Mouse (Mus musculus) frontal cortex, postnatal 14 days (tissue): ENCODE results near the gene Scai.
"Not testable (repeated sequence)": the region's sequence is repeated elsewhere in the genome, so short reads cannot be mapped to it uniquely, and the experiment has no call there.

Experiments used
- DNase-seq, 2 experiments: peaks; one replicate each; pipeline ENCODE4 v3.0.0; 2022; ENCODE audit warnings: low spot score in 2 of 2

Scai gene

DNA sequence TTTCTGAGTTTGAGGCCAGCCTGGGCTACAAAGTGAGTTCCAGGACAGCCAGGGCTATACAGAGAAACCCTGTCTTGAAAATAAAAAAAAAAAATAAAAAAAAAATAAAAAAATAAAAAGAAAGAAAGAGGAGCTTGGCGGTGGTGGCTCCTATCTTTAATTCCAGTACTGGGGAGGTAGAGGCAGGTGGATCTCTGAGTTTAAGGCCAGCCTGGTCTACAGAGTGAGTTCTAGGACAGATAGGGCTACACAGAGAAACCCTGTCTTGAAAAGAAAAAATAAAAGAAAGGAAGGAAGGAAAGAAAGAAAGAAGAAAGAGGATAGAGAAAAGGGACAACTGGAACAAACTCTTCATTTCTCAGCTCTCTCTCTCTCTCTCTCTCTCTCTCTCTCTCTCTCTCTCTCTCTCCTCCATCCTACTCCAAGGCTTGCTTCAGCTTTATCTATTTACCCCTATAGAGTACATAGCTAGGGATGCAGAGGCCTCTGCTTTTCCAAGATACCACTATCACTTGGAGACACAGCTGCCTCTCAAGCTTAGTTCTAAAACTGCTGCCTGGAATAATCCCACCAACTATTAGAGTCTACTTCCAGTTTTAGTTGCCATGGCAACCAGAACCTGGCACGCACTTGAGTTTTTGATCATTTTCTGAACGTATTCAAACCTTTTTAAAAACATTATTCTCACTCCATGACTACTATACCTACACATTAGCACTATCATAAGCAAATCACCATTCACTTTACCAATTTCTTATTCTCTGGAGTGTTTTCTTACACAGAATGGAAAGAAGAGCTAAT is 60.8 kb downstream of the Scai start:
- no peak for DNase-seq

DNA sequence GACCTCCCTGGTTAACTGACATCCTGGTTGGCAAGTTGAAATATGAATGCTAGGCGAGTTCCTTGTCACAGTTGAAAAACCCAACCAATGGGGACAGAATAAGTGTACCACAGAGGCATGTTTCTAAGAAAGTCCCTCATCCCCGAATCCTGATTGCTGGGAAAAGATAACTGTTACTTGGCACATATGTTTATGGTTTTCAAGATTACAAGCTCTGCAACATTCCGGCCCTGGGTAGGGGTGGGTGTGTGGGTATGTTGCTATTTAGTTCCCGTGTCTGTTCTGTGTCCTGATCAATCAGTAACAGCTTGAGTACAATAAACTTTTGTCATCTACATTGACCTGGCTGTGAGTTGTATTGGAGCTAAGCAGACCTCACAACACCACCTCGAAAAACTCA is 66.4 kb downstream of the Scai start:
- no peak for DNase-seq

DNA sequence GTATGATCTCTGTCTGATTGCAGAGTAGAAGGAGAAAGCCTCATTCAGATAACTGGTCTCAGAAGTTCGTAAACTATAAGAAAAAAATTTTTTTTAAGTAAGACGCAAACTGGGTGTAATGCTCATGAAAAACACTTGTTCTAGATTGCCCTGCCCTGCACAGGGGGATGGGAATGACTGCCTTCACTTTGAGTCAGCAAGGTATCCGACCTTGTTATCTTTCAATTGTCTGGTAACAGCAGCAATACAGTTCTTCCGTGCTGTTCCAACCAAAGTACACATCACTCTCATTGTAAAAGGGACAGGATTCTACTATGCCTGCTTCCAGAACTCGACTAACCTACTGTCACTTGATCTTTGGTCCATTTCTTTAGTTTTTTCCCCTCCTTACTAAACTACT is 69.4 kb downstream of the Scai start:
- no peak for DNase-seq

DNA sequence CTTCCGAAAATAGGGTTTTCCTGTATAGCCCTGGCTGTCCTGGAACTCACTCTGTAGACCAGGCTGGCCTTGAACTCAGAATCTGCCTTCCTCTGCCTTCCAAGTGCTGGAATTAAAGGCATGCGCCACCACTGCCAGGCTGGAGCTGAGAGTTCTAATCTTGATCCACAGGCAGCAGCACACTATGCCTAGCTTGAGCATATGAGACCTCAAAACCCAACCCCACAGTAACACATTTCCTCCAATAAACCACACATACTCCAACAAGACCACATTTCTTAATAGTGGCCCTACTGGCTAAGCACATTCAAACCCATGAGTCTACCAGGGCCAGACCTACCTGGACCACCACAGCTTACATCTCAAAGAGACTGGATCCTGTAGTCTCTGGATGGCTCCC is 74.0 kb downstream of the Scai start:
- no peak for DNase-seq

DNA sequence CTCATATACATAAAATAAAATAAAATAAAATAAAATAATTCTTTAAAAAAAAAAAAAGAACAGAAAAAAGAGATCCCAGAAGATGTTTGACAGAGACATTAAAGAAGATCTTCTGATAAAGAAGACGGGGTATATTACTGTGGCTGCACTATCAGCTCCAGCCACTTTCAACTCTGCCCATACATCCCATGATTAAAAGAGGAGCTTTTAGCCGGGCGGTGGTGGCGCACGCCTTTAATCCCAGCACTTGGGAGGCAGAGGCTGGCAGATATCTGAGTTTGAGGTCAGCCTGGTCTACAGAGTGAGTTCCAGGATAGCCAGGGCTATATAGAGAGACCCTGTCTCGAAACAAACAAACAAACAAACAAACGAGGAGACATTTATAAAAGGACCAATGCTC is 76.4 kb downstream of the Scai start:
- no peak for DNase-seq

DNA sequence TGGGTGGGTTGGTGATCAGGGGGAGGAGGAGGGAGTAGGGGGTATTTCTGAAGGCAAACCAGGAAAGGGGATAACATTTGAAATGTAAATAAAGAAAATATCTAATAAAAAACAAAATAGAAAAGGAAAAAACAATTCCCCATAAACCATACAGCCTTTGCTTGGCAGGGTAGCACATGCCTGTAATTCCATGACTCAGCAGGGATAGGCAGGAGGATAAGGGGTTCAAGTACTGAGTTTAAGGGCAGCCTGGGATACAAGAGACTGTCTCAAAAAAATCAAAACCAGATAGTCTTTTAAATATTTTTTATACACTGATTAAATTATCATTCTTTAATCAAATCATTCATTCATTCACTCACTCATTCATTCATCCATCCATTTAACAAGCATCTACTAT is 80.0 kb downstream of the Scai start:
- DNase-seq, result no peak

DNA sequence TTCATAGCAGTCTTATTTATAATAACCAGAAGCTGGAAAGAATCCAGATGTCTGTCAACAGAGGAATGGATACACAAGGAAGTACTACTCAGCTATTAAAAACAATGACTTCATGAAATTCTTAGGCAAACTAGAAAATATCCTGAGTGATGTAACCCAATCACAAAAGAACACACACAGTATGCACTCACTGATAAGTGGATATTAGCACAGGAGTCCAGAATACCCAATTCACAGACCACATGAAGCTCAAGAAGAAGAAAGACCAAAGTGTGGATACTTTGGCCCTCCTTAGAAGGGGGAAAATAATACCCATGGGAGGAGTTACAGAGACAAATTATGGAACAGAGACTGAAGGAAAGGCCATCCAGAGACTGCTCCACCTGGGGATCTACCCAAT is 80.8 kb downstream of the Scai start:
- DNase-seq, result not testable (repeated sequence)

DNA sequence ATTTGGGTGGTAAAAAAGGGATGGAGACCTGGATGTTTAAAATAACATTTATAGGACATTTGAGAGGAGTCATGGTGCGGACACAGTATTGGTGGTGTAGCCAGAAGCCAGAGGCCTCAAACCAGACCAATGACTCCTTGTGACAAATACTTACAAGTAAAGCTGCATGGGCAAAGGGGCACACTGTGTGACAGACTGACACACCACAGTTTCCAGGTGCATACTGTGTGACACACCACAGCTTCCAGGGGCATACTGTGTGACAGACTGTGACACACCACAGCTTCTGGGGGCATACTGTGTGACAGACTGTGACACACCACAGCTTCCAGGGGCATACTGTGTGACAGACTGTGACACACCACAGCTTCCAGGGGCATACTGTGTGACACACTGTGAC is 90.6 kb downstream of the Scai start:
- DNase-seq, result not testable (repeated sequence)

DNA sequence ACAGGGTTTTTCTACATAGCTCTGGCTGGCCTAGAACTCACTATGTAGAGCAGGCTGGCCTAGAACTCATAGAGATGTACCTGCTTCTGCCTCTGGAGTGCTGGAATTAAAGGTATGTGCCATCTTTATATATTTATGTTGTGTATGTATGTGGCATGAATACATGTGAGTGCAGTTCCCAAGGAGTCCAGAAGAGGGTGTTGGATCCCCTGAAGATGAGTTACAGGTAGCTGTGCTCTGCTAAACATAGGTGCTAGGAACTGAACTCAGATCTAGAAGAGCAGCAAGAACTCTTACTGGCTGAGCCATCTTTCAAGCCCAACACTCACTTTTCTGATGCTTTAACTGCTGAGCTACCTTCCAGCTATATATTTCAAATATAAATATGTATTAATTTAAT is 92.5 kb downstream of the Scai start:
- DNase-seq, result no peak

DNA sequence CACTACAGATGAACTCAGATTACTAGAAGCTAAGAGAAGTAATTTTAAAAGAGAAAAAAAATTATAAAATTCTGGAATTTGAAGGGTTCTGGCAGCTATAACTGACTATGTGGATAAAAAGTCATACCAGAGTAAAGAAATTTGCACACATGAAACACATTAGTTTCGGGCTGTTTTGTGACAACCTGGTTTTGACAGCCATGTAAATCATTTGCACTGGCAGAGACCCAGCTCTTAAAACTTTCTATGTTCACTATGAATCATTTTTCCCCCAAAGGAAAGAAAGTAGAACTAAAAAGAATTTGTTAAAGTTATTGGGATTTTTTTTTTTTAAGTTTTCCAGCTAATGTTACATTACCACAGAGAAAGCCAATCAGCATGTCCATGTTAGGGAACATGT is 98.6 kb downstream of the Scai start:
- DNase-seq, result no peak

DNA sequence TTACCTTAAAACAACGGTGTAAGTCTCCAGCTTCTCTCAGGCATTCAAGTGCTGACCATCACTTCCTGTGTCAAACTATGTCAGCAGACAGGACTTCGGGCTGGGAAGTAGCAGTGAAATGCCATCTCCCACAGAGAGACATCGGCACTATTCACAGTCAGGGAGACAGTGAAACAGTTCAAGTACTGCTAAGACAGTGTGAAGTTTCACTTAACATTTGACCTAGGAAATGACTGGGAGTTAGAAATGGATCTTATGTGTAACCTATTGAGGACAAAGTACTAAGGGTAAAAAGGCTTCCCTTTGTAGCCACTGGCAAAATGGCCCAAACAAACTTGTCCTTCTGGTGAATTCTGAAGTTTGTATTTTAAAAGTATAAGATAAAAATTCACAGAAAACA is 107.8 kb downstream of the Scai start:
- DNase-seq, result no peak

DNA sequence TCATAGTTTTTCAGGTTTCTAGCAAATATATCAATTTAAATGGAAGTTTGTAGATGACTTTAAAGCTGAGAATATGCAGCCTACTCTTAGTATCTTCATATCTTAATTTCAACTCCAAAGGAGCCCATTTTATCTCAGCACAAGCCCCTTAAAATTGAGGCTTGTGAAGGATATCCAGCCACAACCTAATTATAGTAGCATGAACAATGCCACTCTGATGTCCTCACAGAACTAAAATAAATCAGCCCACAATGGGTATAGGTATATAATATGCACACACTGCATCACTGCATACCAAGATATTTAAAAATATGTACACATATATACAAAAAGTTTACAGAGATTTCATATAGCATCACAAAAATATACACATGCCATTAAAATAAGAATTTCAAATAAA is 119.9 kb downstream of the Scai start:
- DNase-seq, result no peak

DNA sequence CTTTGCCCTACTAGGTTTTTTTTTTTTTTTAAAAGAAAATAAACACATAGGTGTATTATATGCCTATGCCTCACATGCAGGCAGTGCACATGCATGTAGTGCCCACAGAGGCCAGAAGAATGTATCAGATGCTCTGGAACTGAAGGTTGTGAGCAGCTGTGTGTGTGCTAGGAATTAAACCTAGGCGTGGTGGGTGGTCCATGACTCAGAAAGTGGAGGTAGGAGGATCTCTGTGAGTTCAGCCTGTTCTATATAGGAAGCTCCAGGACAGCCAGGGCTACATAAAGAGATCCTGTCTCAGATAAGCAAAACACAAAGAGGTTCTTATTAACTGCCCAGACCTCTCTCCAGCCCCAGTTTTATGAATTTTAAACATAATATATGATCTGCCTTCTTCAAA is 121.4 kb downstream of the Scai start:
- DNase-seq, result no peak

DNA sequence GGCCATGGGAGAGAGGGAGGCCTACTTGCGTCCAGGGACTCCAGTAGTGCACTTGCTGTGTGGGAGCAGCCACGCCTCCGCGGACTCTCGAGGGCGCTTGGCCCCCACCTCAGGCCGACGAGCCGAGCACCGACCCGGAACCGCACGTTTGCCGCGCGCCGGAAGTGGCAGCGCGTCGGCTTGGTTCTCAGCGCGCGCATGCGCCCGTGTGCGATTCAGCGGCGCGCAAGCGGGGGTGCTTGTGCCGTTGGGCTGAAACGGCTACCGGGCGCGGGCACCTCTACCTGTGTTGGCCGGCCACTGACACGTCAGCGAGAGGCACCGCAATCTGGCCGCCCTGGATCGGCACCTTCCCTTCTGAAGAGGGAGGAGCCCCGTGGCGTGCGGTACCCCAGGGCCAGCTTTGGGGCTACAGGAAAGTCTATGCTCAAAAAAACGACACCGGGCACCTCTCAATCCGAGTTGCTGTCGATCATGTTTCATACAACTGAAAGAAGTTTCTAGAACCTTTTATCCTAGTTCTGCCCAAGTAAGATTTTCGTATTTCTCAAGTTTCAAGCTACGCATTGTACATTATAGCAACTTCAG is 125.0 kb downstream of the Scai start, which contains the start of gene Golga1:
Gene Golga1 (minus strand): TSS at position 142 of the 588 bp plus-strand sequence.
- peak; percentile 82 to 84 for DNase-seq

DNA sequence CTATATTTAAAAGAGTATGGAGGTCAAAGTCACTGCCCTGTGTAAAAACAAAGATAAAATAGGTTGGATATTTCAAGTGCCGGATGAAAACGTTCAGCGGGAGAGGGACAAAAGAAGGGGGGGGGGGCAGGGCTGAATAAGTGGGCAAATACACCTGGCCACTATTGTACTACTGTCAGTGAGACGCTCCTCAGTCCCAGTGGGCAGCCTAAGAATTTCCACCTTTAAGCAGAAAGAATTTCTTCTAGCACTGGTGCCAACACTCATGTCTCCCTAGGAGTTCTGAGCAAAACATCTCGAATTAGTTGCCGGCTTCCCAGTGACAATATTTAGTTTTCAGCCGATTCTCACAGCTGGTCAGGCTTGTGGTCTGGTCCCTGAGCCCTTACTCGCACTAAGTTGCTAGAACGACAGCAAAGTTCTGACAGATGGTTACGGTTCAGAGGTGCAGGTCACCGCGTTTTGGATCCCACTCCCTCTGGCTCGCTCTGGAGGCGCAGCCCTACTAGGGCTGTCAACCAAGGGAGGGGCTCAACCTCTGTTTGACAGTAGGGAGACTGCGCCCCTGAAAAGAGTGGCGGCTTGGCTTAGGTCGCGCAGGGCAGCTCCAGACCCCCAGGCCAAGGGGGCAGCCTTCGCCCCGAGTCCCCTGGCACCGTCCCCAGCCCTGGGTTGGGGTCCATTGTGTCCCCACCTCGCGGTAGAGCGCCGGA is 125.7 kb downstream of the Scai start:
- no peak for DNase-seq

DNA sequence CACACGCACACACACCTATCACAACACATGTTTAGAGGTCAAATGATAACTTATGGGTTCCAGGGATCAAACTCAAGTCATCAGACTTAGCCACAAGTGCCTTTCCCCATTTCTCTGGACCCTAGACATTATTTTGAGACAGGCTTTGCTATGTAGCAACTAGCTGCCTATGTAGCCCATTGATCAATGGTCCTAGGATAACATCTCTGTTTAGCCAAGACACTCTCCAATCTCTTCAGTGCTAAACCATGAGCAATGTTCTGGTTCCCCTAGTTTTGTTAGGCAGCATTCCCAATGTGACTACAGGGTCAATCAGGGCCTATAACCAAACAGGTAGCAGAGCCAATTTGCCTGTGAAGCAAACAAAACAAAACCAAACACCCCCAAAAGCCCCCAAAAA is 142.0 kb downstream of the Scai start:
- no peak for DNase-seq

DNA sequence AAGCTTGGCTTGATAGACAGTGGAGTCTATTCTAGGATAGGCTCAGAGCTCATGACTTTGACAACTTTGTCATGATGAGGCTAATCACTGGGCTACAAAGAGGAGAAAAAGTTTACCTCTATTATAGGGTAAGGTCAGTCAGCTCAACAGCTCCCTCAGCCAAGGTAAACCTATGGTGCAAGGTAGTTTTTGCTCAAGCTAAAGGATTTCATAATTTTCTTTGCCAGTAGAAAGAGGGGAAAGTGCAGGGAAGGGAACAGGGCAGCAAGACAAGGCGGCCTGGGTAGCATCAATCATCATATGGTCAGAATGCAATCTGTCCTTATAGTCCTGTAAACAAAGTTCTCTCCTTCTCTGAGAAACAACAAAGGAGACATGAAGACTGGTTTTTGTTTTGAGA is 150.3 kb downstream of the Scai start:
- DNase-seq, result no peak

DNA sequence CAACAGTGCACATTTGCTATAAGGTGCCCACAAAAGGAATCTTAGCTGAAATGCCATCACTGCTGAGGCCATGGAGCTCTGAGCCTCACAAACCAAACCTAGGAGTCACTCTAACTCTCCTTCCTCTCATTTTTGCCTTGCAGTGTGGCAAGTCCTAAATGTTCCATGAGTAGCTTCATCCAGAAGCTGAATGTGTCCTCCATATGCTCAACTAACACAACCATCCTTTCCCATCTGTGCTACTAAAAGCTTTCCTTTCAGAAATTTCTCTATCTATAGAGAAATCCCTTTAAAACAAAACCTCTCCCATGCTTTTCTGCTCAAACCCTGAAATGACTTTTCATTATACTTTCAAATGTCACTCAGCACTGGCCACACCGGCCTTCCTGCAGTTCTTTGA is 158.9 kb downstream of the Scai start:
- DNase-seq, result no peak

DNA sequence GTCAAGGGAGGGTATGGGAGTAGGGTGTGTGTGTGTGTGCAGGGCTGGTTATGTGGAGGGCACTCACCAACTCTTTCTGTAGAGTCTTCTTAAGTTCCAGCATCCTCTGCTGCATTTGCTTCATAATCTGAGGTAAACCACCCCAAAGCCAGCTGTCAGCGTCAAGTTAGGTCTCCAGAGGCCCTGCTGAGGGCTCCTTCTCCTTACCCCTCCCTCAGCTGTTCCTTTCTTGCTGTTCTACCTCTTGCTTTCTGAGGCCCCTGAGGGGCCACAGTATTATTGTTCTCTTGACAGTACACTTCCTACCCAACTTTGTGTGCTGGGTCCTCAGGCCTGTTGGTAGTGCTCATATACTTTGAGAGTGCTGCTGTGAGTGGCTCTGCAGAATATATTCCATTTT is 170.5 kb downstream of the Scai start:
- DNase-seq, result no peak

DNA sequence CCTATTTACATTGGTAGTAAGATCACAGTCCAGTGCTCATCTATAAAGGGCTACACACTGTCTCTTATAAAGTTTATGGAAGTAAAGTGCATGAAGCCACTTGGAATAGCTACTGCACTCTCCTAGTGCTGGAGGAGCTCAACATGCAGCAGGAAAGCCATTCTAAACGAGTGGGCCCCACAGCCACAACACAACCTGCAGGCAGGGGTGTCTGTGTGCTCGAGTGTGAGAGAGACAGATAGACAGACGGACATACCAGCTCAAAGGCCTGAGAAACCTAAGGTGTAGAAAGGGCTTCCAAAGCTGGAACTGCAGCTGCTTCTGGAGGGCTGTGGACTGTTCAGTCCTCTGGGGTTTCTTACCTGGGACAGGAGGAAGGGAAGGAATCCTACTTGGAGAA is 174.0 kb downstream of the Scai start:
- no peak for DNase-seq
